ENCODE assay signal across 13 mouse cellular contexts in the genomic region with DNA sequence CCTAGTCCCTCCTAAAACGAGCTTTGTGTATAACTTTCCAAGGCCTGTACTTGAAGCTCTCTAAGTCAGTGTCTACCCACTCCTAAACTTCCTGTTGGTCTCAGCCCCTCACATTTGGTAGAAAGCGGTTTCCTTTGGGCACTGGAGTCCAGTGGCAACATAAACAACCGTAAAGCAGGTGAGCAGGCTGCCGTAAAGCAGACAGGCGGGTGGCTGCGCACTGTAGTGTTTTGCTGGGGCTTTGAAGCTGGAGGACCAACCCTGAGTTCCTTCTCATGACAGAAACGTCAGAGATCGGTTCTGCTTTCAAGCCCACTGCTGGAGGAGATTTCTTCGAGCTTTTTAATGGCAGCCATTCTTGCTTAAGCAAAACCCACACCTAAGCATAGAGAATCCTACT. TPM values are rescaled to one million over a fixed set of nuclear protein-coding genes. Genes with fewer than 3 reads are reported as not detected.
DNase-seq lines count a peak whose midpoint lies in the region; ATAC-seq and TF ChIP-seq lines count a peak whose summit lies in the region.
"Had no signal": no experiment of that assay in that cellular context is flagged by ENCODE, and none has a peak within 500 bp of the region (broad histone marks: within the 10 kb centered on the region; RNA-seq: fewer than 3 reads in every experiment).

No protein-coding gene starts in this region.

- H3K9me3 ChIP-seq in heart, embryonic 10.5 days = no peaks in the 10 kb centered on the region
- H3K9me3 ChIP-seq in liver, embryonic 12.5 days (replicated peaks) = no peaks in the 10 kb centered on the region
- H3K9me3 ChIP-seq in liver, embryonic 11.5 days (ENCODE audit: control insufficient read depth, low read length) = no peaks in the 10 kb centered on the region
- H3K9me3 ChIP-seq in limb, embryonic 15.5 days = no peaks in the 10 kb centered on the region
- no peaks in the 10 kb centered on the region for H3K9me3 ChIP-seq in hindbrain, embryonic 11.5 days (ENCODE audit: control insufficient read depth, low read length)
- no peaks in the 10 kb centered on the region for H3K9me3 ChIP-seq in midbrain, postnatal 0 days (ENCODE audit: low read length)
- H3K9me3 ChIP-seq: midbrain, embryonic 12.5 days; neural tube, embryonic 12.5 days had no signal

- no peak overlapping the region for H3K4me3 ChIP-seq in heart, embryonic 10.5 days
- H3K4me3 ChIP-seq in liver, embryonic 12.5 days = no peak overlapping the region
- no peak overlapping the region for H3K4me3 ChIP-seq in liver, embryonic 11.5 days (ENCODE audit: low read depth, low read length)
- no peak overlapping the region for H3K4me3 ChIP-seq in cortical plate, adult 2 months (ENCODE audit: insufficient read depth, low read length)
- no peak overlapping the region for H3K4me3 ChIP-seq in limb, embryonic 15.5 days
- H3K4me3 ChIP-seq in hindbrain, embryonic 11.5 days (ENCODE audit: low read depth, low read length) = no peak overlapping the region
- no peak overlapping the region for H3K4me3 ChIP-seq in midbrain, postnatal 0 days (ENCODE audit: low read depth, low read length)
- H3K4me3 ChIP-seq: midbrain, embryonic 12.5 days; neural tube, embryonic 12.5 days had no signal

- no peaks in the 10 kb centered on the region for H3K27me3 ChIP-seq in heart, embryonic 10.5 days (ENCODE audit: insufficient read depth, poor library complexity, severe bottlenecking)
- H3K27me3 ChIP-seq in liver, embryonic 12.5 days (replicated peaks) = no peaks in the 10 kb centered on the region
- no peaks in the 10 kb centered on the region for H3K27me3 ChIP-seq in liver, embryonic 11.5 days (replicated peaks; ENCODE audit: control insufficient read depth, insufficient read depth, low read length)
- no peaks in the 10 kb centered on the region for H3K27me3 ChIP-seq in limb, embryonic 15.5 days
- no peaks in the 10 kb centered on the region for H3K27me3 ChIP-seq in hindbrain, embryonic 11.5 days (ENCODE audit: control insufficient read depth, insufficient read depth, low read length)
- H3K27me3 ChIP-seq in midbrain, postnatal 0 days (ENCODE audit: insufficient read depth, low read length) = no peaks in the 10 kb centered on the region
- H3K27me3 ChIP-seq: midbrain, embryonic 12.5 days; neural tube, embryonic 12.5 days had no signal

- DNase-seq in heart, embryonic 10.5 days (ENCODE audit: low spot score) = no peak
- DNase-seq in heart, adult 8-10 months (ENCODE audit: low spot score) = no peak
- no peak for DNase-seq in liver, embryonic 11.5 days (ENCODE audit: low spot score)
- DNase-seq in hindbrain, embryonic 11.5 days (ENCODE audit: low spot score) = no peak
- DNase-seq in midbrain, postnatal 0 days (ENCODE audit: low spot score) = no peak
- DNase-seq: adrenal gland, adult 8-10 months; liver, postnatal 0 days had no signal

- TF ChIP-seq POLR2A in cortical plate, adult 2 months (IDR thresholded peaks at IDR 0.05; ENCODE audit: extremely low read depth, insufficient read depth, low read length) = no peak

- 79% methylated on average over 9 of the region's 9 CpGs for WGBS in heart, embryonic 10.5 days
- WGBS in liver, embryonic 12.5 days (ENCODE audit: insufficient replicate concordance) = 87% methylated on average over 9 of the region's 9 CpGs
- 84% methylated on average over 9 of the region's 9 CpGs for WGBS in liver, embryonic 11.5 days
- 69% methylated on average over 9 of the region's 9 CpGs for WGBS in limb, embryonic 15.5 days
- WGBS in hindbrain, embryonic 11.5 days = 92% methylated on average over 9 of the region's 9 CpGs
- WGBS in midbrain, postnatal 0 days = 91% methylated on average over 9 of the region's 9 CpGs

- peaks cover 71% of the 10 kb centered on the region for H3K4me1 ChIP-seq in heart, embryonic 10.5 days
- H3K4me1 ChIP-seq in liver, embryonic 12.5 days = peaks cover 56% of the 10 kb centered on the region
- H3K4me1 ChIP-seq in liver, embryonic 11.5 days (replicated peaks; ENCODE audit: control insufficient read depth, insufficient read depth, low read length) = peaks cover 21% of the 10 kb centered on the region
- peaks cover 5% of the 10 kb centered on the region; the same call in 1 of the 2 replicates for H3K4me1 ChIP-seq in cortical plate, adult 2 months (ENCODE audit: control insufficient read depth, insufficient read depth, low read length)
- H3K4me1 ChIP-seq in limb, embryonic 15.5 days = peaks cover 47% of the 10 kb centered on the region
- H3K4me1 ChIP-seq in hindbrain, embryonic 11.5 days (replicated peaks; ENCODE audit: control insufficient read depth, insufficient read depth, low read length) = peaks cover 4% of the 10 kb centered on the region
- H3K4me1 ChIP-seq in midbrain, postnatal 0 days (ENCODE audit: insufficient read depth, low read length) = peaks cover 9% of the 10 kb centered on the region

- H3K36me3 ChIP-seq in heart, embryonic 10.5 days = peaks cover 60% of the 10 kb centered on the region
- H3K36me3 ChIP-seq in liver, embryonic 12.5 days = peaks cover 60% of the 10 kb centered on the region
- H3K36me3 ChIP-seq in liver, embryonic 11.5 days (ENCODE audit: control insufficient read depth, insufficient read depth, low read length) = peaks cover 33% of the 10 kb centered on the region
- peaks cover 34% of the 10 kb centered on the region for H3K36me3 ChIP-seq in limb, embryonic 15.5 days
- H3K36me3 ChIP-seq in hindbrain, embryonic 11.5 days (ENCODE audit: control insufficient read depth, insufficient read depth, low read length) = peaks cover 4% of the 10 kb centered on the region; the same call in 1 of the 2 replicates
- H3K36me3 ChIP-seq in midbrain, postnatal 0 days (ENCODE audit: insufficient read depth, low read length) = no peaks in the 10 kb centered on the region

- H3K4me2 ChIP-seq in liver, embryonic 12.5 days = no peak overlapping the region
- H3K4me2 ChIP-seq in liver, embryonic 11.5 days = no peak overlapping the region
- no peak overlapping the region for H3K4me2 ChIP-seq in limb, embryonic 15.5 days
- H3K4me2 ChIP-seq in hindbrain, embryonic 11.5 days (replicated peaks; ENCODE audit: low read depth, low read length) = no peak overlapping the region
- H3K4me2 ChIP-seq in midbrain, postnatal 0 days (ENCODE audit: low read depth, low read length, poor library complexity, severe bottlenecking) = no peak overlapping the region
- H3K4me2 ChIP-seq: hindbrain, embryonic 14.5 days; midbrain, embryonic 12.5 days; neural tube, embryonic 12.5 days had no signal

- no peak for TF ChIP-seq CTCF in cortical plate, adult 2 months (IDR thresholded peaks at IDR 0.05; ENCODE audit: extremely low read depth, insufficient read depth, low read length)
- TF ChIP-seq CTCF in midbrain, postnatal 0 days (IDR thresholded peaks at IDR 0.05) = no peak

- ATAC-seq in liver, embryonic 12.5 days = no peak
- ATAC-seq in liver, embryonic 11.5 days (replicated peaks; ENCODE audit: low FRiP score) = no peak
- ATAC-seq in limb, embryonic 15.5 days (ENCODE audit: insufficient number of reproducible peaks, low FRiP score, low TSS enrichment, low read depth) = no peak
- no peak for ATAC-seq in hindbrain, embryonic 11.5 days (ENCODE audit: low FRiP score)
- no peak for ATAC-seq in midbrain, postnatal 0 days (ENCODE audit: low FRiP score)
- ATAC-seq: liver, postnatal 0 days had no signal

- H3K27ac ChIP-seq in heart, embryonic 10.5 days = peak overlapping the region; percentile 64
- H3K27ac ChIP-seq in liver, embryonic 12.5 days = 0 out of 2 replicates have a peak overlapping the region, but pooled peaks have one; percentile 23
- H3K27ac ChIP-seq in liver, embryonic 11.5 days (ENCODE audit: low read depth, low read length) = no peak overlapping the region
- H3K27ac ChIP-seq in cortical plate, adult 2 months (ENCODE audit: insufficient read depth, low read length) = peak overlapping the region; percentile 48; the same call in 1 of the 2 replicates
- peak overlapping the region; percentile 44 for H3K27ac ChIP-seq in limb, embryonic 15.5 days
- no peak overlapping the region for H3K27ac ChIP-seq in hindbrain, embryonic 11.5 days (ENCODE audit: low read depth, low read length)
- H3K27ac ChIP-seq in midbrain, postnatal 0 days (ENCODE audit: low read depth, low read length) = no peak overlapping the region
- H3K27ac ChIP-seq: hindbrain, embryonic 14.5 days; midbrain, embryonic 12.5 days; neural tube, embryonic 12.5 days had no signal

- no peak overlapping the region; the same call in 1 of the 2 replicates for H3K9ac ChIP-seq in liver, embryonic 12.5 days
- H3K9ac ChIP-seq in liver, embryonic 11.5 days (ENCODE audit: low read depth, low read length) = no peak overlapping the region
- H3K9ac ChIP-seq in limb, embryonic 15.5 days = no peak overlapping the region
- no peak overlapping the region for H3K9ac ChIP-seq in hindbrain, embryonic 11.5 days (ENCODE audit: low read depth, low read length)
- H3K9ac ChIP-seq in midbrain, postnatal 0 days (replicated peaks; ENCODE audit: low read length, poor library complexity, severe bottlenecking) = no peak overlapping the region
- H3K9ac ChIP-seq: hindbrain, embryonic 14.5 days; liver, postnatal 0 days; midbrain, embryonic 12.5 days; neural tube, embryonic 12.5 days had no signal

RNA-seq across cellular contexts. Expression of a gene that starts 9.8 kb away (rescaled TPM):
- polyA plus RNA-seq in heart, embryonic 10.5 days (2016; fragmentation: Nextera tagmentation; extraction: Ambion mirVana) = 109 and 198 TPM in 2 replicates
- total RNA-seq in heart, adult 8-10 months (2022) = 1,000 to 10,000 TPM; 1,005 to 1,153 (median 1,086) TPM
- 3.5 and 3.9 TPM in 2 replicates for polyA plus RNA-seq in liver, embryonic 12.5 days (2016; fragmentation: Nextera tagmentation; extraction: Ambion mirVana)
- 5.8 and 7.3 TPM in 2 replicates for polyA plus RNA-seq in liver, embryonic 11.5 days (2014; fragmentation: Nextera tagmentation; extraction: Ambion mirVana)
- 2.1 and 2.6 TPM in 2 replicates for polyA plus RNA-seq in cortical plate, adult 2 months (2012; rRNA removed)
- 18.3 and 36.2 TPM in 2 replicates for polyA plus RNA-seq in limb, embryonic 15.5 days (2015; fragmentation: Nextera tagmentation; extraction: Ambion mirVana)
- polyA plus RNA-seq in hindbrain, embryonic 11.5 days (2014; fragmentation: Nextera tagmentation; extraction: Ambion mirVana) = 2.0 and 2.8 TPM in 2 replicates
- total RNA-seq in midbrain, postnatal 0 days (2014; rRNA removed) = 0.60 and 0.90 TPM in 2 replicates
- polyA plus RNA-seq in midbrain, postnatal 0 days (2015; fragmentation: Nextera tagmentation; extraction: Ambion mirVana) = 0.66 and 1.2 TPM in 2 replicates

RNA-seq across cellular contexts. Expression of a gene that starts 10.0 kb away (rescaled TPM):
- 742 and 776 TPM in 2 replicates for polyA plus RNA-seq in heart, embryonic 10.5 days (2016; fragmentation: Nextera tagmentation; extraction: Ambion mirVana)
- total RNA-seq in heart, adult 8-10 months (2022) = 1,000 to 10,000 TPM in 3 of 4 experiments, 100 to 1,000 TPM in 1; 878 to 1,206 (median 1,167) TPM
- 292 TPM in 2 replicates for polyA plus RNA-seq in liver, embryonic 12.5 days (2016; fragmentation: Nextera tagmentation; extraction: Ambion mirVana)
- polyA plus RNA-seq in liver, embryonic 11.5 days (2014; fragmentation: Nextera tagmentation; extraction: Ambion mirVana) = 428 and 442 TPM in 2 replicates
- 42.4 and 47.1 TPM in 2 replicates for polyA plus RNA-seq in cortical plate, adult 2 months (2012; rRNA removed)
- polyA plus RNA-seq in limb, embryonic 15.5 days (2015; fragmentation: Nextera tagmentation; extraction: Ambion mirVana) = 682 and 757 TPM in 2 replicates
- polyA plus RNA-seq in hindbrain, embryonic 11.5 days (2014; fragmentation: Nextera tagmentation; extraction: Ambion mirVana) = 448 and 472 TPM in 2 replicates
- total RNA-seq in midbrain, postnatal 0 days (2014; rRNA removed) = 39.9 and 40.9 TPM in 2 replicates
- polyA plus RNA-seq in midbrain, postnatal 0 days (2015; fragmentation: Nextera tagmentation; extraction: Ambion mirVana) = 65.3 and 65.7 TPM in 2 replicates

Comparison
In these comparisons a context has a peak if more than half of its experiments do, and no peak if none do; other contexts are left out.
1. H3K27ac ChIP-seq: peak in heart, embryonic 10.5 days (single experiment), liver, embryonic 12.5 days (single experiment), cortical plate, adult 2 months (single experiment) and limb, embryonic 15.5 days (single experiment); none in liver, embryonic 11.5 days (single experiment), hindbrain, embryonic 11.5 days (single experiment) and midbrain, postnatal 0 days (single experiment).